Mouse (Mus musculus) c-Kit-positive CD71-positive TER-119-negative erythroid progenitor cells, embryonic 14.5 days (primary cell): ENCODE data around the gene Ppp1r1b.
"Not testable (repeated sequence)": the region's sequence is repeated elsewhere in the genome, so short reads cannot be mapped to it uniquely, and the experiment has no call there.

Experiments
- DNase-seq: peaks from one replicate; pipeline ENCODE4 v3.0.0-alpha.2; 2013; ENCODE audit warnings: low read depth

Gene Ppp1r1b

GRCm38 (mm10) chr11:98373244-98373643 lies 25.0 kb downstream of the Ppp1r1b start:
- DNase-seq: no peak

DNA sequence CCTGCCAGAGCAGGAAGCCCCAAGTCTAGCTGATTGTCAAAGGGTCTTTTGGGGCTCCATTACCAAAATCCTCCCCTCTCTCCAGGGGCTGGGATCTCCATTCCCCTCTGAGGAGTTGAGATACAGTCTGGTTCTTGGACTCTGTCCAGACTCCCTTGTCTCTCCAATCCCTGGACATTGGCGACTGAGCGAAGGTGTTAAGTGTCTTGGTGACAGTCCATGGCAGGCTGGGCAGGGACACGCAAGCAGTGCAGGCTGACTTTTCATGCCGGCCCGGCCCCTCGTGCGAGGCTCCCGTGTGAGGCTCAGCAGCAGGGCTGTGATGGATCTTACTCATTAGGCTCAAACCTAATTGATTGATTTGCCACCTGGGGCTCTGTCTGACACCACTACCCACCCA lies 26.1 kb downstream of the Ppp1r1b start:
- no peak for DNase-seq

DNA sequence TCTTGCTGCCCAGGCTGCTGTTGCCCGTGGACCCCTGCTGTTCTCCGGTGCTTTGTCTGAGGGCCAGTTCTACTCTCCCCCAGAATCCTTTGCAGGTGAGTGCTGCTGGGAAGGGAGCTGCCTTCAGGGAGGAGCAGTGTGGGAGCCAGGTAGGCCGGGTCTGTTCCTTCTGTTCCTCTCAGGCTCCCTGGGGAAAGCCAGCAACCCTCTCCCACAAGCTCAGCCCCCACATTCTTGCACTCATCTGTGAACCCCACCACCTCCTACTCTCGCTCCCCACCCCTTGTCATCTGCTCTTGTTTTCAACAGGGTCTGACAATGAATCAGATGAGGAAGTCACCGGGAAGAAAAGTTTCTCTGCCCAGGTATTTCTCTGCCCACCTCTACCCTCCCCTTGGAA lies 28.6 kb downstream of the Ppp1r1b start:
- DNase-seq: no peak

DNA sequence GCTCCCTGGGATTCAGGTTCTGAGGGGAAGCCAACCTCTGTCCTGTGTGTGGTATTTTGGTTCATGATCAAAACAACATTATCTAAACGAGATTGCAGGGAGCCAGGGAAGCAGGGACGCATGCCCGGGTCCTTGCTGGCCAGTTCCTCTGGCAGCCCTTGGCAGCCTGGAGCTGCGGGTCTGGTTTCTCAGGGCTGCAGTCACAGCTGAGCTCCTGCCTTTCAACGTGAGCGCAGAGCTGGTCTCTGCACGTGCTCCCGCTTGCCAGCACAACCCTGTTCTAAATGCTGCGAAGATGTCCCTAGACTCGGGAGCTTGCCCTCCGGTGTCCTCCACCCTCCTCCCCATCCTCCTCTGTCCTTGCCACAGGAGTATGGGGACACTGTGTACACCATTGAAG lies 29.6 kb downstream of the Ppp1r1b start:
- DNase-seq: no peak

GRCm38 (mm10) chr11:98379379-98379778 lies 31.2 kb downstream of the Ppp1r1b start:
- no peak for DNase-seq

DNA sequence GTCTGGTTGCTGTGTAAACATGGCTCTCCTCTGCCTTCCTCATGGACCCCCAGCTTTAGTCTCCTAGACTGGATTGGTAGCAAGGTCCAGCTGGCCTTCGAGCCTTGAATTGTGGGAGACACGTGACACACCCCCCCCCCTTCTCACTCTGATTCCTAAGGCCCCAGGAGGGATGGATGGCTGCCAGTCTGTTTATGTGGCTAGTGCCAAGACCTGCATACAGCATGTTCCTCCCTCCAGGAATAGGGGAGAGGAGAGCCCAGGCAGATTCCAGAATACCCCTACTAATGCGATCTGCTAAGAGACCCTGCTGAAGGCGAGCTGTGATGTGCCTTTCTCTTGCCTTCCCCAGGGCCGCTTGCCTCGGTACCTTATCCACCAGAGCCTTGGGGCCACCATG lies 31.9 kb downstream of the Ppp1r1b start:
- no peak for DNase-seq

- DNase-seq: no peak
Measured at GRCm38 (mm10) chr11:98381651-98382050, 33.4 kb downstream of the Ppp1r1b start.

- DNase-seq: not testable (repeated sequence)
Measured at GRCm38 (mm10) chr11:98382405-98382804, 34.2 kb downstream of the Ppp1r1b start.

DNA sequence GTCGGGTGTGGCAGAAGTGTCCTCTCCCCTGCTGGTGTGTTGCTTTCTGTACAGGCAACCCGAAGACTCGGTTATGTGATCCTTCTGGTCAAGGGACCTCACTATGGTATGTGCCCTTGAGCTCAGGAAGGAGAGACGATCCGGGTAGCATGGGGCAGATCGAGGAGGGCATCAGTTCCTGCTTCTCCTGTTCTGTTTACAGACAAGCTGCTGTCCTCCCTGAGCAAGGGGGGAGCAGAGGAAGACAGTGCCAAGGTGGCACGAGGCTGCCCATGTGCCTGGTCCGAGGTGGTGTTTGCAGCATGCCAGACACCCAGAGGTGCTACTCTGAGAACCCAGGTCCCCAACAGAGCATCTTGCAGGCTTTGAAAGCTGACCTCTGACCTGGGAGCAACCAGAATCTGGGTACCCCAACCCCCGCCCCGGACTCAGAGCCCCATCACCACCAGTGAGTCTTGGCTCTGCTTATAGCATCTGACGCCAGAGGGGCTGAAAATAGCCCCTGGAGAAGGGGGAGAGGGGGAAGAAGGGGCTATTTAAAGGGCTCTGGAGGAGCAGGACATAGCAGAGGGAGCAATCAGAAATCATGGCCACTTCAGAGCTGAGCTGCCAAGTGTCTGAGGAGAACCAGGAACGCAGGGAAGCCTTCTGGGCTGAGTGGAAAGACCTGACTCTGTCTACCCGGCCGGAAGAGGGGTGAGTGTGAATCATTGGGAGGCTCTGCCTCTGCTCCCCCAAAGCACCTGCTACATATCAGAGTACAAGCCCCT lies 35.2 kb downstream of the Ppp1r1b start, which contains the start of gene Tcap:
Gene Tcap (plus strand): TSS at position 551 of the 770 bp plus-strand sequence.
- no peak for DNase-seq

DNA sequence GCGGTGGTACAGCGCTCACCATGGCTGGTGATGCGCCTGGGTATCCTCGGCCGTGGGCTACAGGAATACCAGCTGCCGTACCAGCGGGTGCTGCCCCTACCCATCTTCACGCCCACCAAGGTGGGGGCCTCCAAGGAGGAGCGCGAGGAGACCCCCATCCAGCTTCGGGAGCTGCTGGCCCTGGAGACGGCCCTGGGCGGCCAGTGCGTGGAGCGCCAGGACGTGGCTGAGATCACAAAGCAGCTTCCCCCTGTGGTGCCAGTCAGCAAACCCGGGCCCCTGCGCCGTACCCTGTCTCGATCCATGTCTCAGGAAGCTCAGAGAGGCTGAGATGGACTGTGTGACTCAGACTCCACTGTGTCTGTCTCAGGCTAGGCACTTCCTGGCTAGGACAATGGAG lies 36.0 kb downstream of the Ppp1r1b start:
- no peak for DNase-seq

DNA sequence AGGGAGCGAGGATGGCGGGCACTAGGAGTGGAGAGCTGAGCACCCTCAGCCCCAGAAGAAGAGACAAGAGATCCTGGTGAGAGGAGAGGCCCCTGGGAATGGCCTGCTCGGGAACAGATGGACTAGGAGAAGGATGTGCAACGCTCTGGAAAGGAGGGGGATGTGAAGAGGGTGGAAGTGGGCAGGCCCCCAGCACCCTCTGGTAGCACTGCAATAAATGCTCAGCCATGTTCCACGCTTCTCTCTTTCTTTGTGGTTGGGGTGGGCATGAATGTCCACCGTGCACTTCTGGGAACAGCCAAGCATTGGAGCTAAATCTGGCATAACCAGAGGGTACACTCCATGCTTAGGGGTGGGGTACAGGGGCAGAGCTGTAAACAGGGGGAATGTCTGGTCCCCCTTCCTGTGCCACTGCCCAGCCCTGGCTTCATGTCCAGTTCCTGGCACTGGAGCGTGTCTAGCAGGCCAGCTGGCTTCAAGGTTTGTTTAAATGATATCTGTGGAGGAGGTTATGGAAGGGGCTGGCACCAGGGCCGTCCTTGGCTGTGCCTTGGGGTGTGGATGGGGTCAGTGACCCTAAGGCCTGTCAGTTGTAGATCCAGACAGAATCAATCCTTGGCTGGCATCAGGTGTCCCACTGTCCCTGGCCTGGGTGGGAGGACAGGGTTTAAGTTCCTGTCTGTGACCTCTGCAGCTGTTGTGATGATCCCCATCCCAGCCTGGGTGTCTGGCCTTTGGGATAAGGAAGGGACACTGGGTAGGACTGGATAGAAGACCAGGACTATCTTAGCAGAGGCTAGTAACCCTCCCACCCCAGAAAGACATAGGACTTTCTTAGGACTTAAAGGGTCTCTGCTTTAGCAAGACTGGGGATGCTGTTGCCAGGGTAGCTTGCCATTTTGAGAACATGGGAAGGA lies 36.8 kb downstream of the Ppp1r1b start:
- DNase-seq: no peak

DNA sequence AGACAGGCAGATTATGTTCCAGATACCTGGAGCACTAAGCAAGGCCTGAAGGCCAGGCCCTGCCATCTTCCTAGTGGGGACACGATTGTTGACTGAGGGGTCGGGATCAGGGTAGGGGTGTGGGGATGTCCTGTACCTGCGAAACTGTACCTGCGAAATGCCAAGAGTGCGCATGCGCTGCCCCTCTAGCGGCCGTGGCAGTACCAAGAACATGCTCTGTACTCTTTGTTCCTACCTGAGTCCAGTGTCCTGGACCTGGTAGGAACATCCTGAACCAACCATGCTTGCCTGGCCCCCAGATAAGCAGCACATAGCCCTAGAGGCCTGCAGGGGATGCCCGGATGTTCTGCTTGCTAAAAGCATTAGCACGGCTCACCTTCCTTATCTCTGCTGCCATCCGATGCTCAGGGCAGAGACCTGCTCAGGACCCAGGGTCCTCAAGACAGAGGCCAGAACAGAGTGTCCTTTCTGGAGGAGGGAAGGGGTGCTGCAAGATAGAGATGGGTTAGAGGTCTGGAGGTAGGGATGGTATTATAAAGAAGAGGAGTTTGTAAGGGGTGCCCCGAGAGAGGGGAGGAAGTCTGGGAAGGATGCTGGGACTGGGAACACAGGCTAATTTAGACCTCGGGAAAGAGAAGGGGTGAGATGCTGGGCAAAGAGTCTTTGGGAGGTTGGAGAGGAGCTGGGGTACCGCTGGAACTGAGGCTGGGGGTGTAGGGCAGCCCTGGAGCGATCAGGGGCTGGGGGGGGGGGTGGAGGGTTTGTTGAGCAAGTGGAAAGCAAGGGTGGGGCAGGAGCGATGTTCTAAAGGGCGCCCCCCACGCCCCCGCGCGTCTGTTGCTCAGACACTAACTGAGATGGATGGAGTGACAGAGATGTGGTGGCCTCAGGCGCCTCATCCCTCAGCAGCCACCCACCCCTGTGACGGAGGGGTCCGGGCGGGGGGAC lies 37.7 kb downstream of the Ppp1r1b start, which contains the start of gene Pnmt:
Gene Pnmt (plus strand): TSS at position 813 of the 948 bp plus-strand sequence.
- no peak for DNase-seq

GRCm38 (mm10) chr11:98386596-98386995 lies 38.4 kb downstream of the Ppp1r1b start:
- DNase-seq: no peak

- DNase-seq: no peak
Measured at GRCm38 (mm10) chr11:98387056-98387577, 38.9 kb downstream of the Ppp1r1b start.

DNA sequence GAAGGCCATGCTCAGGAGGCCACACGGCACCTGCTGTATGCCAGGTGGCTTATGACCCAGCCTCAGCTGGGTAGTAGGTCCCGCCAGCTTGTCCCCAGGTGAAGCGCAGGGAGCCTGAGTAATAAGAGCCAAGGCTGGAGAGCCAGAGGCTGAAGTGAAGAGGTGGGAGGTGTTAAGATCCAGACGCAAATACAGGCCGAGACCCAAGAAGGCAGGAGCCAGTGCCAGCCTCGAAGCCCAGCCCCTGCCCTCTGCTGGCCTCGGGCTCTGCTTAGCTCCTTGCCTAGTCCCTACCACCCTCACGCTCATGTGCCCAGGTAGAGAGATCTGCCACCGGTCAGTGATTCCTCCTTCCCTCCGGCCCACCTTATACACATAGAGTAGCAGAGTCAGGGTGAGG lies 40.1 kb downstream of the Ppp1r1b start:
- DNase-seq: no peak

- DNase-seq: peak; percentile 48
Measured at GRCm38 (mm10) chr11:98389221-98389780, 41.1 kb downstream of the Ppp1r1b start.

- DNase-seq: no peak
Measured at GRCm38 (mm10) chr11:98390141-98390540, 41.9 kb downstream of the Ppp1r1b start.

DNA sequence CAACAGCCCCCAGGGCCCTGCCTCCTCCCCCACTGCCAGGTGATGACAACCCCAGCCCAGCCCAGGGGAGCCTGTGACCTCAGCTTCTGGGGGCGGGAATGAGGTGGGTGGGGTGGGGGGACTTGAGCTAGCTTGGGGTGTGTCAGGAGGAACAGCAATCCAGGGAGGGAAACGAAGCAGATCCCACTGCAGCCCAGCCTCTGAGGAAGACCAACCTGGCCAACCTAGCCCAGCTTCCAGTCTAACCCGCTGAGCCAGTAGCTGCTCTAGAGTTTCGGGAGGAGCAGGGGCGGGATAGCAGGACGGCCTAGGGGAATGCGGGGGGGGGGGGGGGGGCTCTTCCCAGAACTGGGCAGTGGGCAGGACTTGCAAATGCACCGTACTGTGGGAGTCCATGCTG lies 43.8 kb downstream of the Ppp1r1b start:
- no peak for DNase-seq

- peak; percentile 56 for DNase-seq
Measured at GRCm38 (mm10) chr11:98392645-98393044, 44.4 kb downstream of the Ppp1r1b start.

DNA sequence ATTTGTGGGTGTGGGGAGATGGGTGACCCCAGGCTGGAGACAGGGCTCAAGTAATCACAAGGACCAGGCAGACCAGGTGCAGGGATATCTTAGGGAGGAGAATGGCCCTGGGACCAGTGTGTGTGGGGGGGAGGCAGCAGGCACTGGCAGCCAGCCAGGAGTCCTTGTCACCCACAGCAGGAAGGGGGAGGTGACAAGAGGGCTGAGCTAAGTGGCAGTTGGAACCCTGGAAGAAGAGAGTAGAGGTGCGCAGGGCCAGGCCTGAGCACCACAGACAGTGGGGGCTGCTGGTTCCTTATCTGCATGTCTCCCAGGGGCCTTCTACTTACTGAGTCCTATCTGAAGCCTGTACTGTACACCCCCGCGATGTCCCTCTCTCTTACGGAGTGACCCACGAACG lies 45.1 kb downstream of the Ppp1r1b start:
- peak; percentile 57 for DNase-seq

DNA sequence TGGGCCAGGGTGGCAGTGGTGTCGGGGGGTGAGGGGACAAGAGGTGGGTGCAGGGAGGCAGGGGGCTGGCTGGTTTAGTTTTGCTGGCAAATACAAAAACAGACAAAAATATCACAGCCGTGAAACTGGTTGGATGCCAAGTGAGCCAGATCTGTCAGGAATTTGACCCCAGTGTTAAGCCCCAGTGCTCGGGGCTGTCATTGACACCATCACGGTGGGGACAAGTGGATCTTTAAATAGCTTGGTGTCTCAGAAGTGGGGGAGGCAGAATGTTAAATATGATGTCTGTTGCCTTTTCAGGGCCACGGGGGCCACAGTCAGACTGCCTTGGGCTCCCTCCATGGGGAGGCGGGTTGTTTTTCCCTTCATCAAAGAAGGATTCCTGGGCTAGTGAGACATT lies 46.1 kb downstream of the Ppp1r1b start:
- DNase-seq: no peak
